In genomic region chr12:17238588-17239427, GRCm38 (mm10) we compare ENCODE assay signal across 12 mouse cellular contexts. TPM values are rescaled to one million over a fixed set of nuclear protein-coding genes. Genes with fewer than 3 reads are reported as not detected.
DNase-seq lines count a peak whose midpoint lies in the region; ATAC-seq and TF ChIP-seq lines count a peak whose summit lies in the region.
"Had no signal": no experiment of that assay in that cellular context is flagged by ENCODE, and none has a peak within 500 bp of the region (broad histone marks: within the 10 kb centered on the region; RNA-seq: fewer than 3 reads in every experiment).

No protein-coding gene starts in this region.

- no peaks in the 10 kb centered on the region for H3K36me3 ChIP-seq in hindbrain, embryonic 10.5 days
- no peaks in the 10 kb centered on the region for H3K36me3 ChIP-seq in hindbrain, embryonic 13.5 days
- no peaks in the 10 kb centered on the region for H3K36me3 ChIP-seq in embryonic facial prominence, embryonic 14.5 days (ENCODE audit: control insufficient read depth, insufficient read depth, low read length)
- H3K36me3 ChIP-seq in hindbrain, postnatal 0 days (ENCODE audit: insufficient read depth, low read length), result no peaks in the 10 kb centered on the region
- H3K36me3 ChIP-seq: lung, embryonic 15.5 days; midbrain, embryonic 12.5 days had no signal

- 59% methylated on average over 12 of the region's 12 CpGs for WGBS in hindbrain, embryonic 10.5 days
- 61% methylated on average over 12 of the region's 12 CpGs for whole genome bisulfite sequencing in hindbrain, embryonic 13.5 days
- WGBS in embryonic facial prominence, embryonic 14.5 days, result 23% methylated on average over 12 of the region's 12 CpGs
- WGBS in hindbrain, postnatal 0 days, result 48% methylated on average over 12 of the region's 12 CpGs

- H3K4me3 ChIP-seq in hindbrain, embryonic 10.5 days, result no peak overlapping the region
- H3K4me3 ChIP-seq in hindbrain, embryonic 13.5 days, result no peak overlapping the region
- H3K4me3 ChIP-seq in embryonic facial prominence, embryonic 14.5 days (ENCODE audit: low read depth, low read length), result no peak overlapping the region
- no peak overlapping the region for H3K4me3 ChIP-seq in hindbrain, postnatal 0 days (ENCODE audit: low read length)
- H3K4me3 ChIP-seq: lung, embryonic 15.5 days; midbrain, embryonic 12.5 days had no signal

- H3K9ac ChIP-seq in hindbrain, embryonic 13.5 days, result no peak overlapping the region
- no peak overlapping the region for H3K9ac ChIP-seq in embryonic facial prominence, embryonic 14.5 days (ENCODE audit: low read depth, low read length)
- no peak overlapping the region for H3K9ac ChIP-seq in hindbrain, postnatal 0 days (replicated peaks; ENCODE audit: low read length)
- H3K9ac ChIP-seq: lung, embryonic 15.5 days; midbrain, embryonic 12.5 days had no signal

- H3K4me2 ChIP-seq in hindbrain, embryonic 13.5 days, result no peak overlapping the region
- no peak overlapping the region for H3K4me2 ChIP-seq in embryonic facial prominence, embryonic 14.5 days (ENCODE audit: low read depth, low read length)
- H3K4me2 ChIP-seq in hindbrain, postnatal 0 days (ENCODE audit: low read depth, low read length), result no peak overlapping the region
- H3K4me2 ChIP-seq: lung, embryonic 15.5 days; midbrain, embryonic 12.5 days had no signal

- TF ChIP-seq CTCF in hindbrain, postnatal 0 days (IDR thresholded peaks at IDR 0.05; ENCODE audit: low read depth), result 0 out of 2 replicates have a peak, but pooled peaks have one; percentile 2

- no peak; the same call in 1 of the 2 replicates for ATAC-seq in hindbrain, embryonic 13.5 days (ENCODE audit: low FRiP score)
- ATAC-seq in embryonic facial prominence, embryonic 14.5 days (ENCODE audit: low read depth), result peak; percentile 78
- peak; percentile 61 for ATAC-seq in hindbrain, postnatal 0 days

- H3K27me3 ChIP-seq in hindbrain, embryonic 10.5 days (ENCODE audit: insufficient read depth, poor library complexity, severe bottlenecking), result no peaks in the 10 kb centered on the region
- H3K27me3 ChIP-seq in hindbrain, embryonic 13.5 days, result no peaks in the 10 kb centered on the region
- no peaks in the 10 kb centered on the region for H3K27me3 ChIP-seq in embryonic facial prominence, embryonic 14.5 days (replicated peaks; ENCODE audit: control insufficient read depth, insufficient read depth, low read length)
- H3K27me3 ChIP-seq in hindbrain, postnatal 0 days (ENCODE audit: insufficient read depth, low read length), result no peaks in the 10 kb centered on the region
- H3K27me3 ChIP-seq: lung, embryonic 15.5 days; midbrain, embryonic 12.5 days had no signal

- DNase-seq in hindbrain, embryonic 10.5 days (ENCODE audit: low spot score), result peak; percentile 26
- peak; percentile 51 for DNase-seq in Muller cell, postnatal 12 days (ENCODE audit: inconsistent ontology term)
- peak; percentile 67 for DNase-seq in embryonic facial prominence, embryonic 14.5 days (ENCODE audit: low spot score)
- DNase-seq in hindbrain, postnatal 0 days (ENCODE audit: low spot score), result peak; percentile 37
- DNase-seq in adrenal gland, adult 18-20 months (ENCODE audit: low spot score in 2 of 2), result no peak
- no peak for DNase-seq in cerebellum, adult 11 months
- no peak for DNase-seq in urinary bladder, postnatal 36 days (ENCODE audit: low spot score in 2 of 2)
- DNase-seq: heart, postnatal 10 days; kidney, postnatal 14 days had no signal

- H3K27ac ChIP-seq in hindbrain, embryonic 10.5 days, result peak overlapping the region; percentile 18; the same call in 1 of the 2 replicates
- no peak overlapping the region for H3K27ac ChIP-seq in hindbrain, embryonic 13.5 days
- H3K27ac ChIP-seq in embryonic facial prominence, embryonic 14.5 days (replicated peaks; ENCODE audit: low read depth, low read length), result 0 out of 2 replicates have a peak overlapping the region, but pooled peaks have one; percentile 22
- no peak overlapping the region for H3K27ac ChIP-seq in hindbrain, postnatal 0 days
- H3K27ac ChIP-seq: lung, embryonic 15.5 days; midbrain, embryonic 12.5 days had no signal

- peaks cover 17% of the 10 kb centered on the region for H3K4me1 ChIP-seq in hindbrain, embryonic 10.5 days (replicated peaks)
- peaks cover 15% of the 10 kb centered on the region; the same call in 1 of the 2 replicates for H3K4me1 ChIP-seq in hindbrain, embryonic 13.5 days (replicated peaks)
- 0 out of 2 replicates have a peak, but pooled peaks cover 4% of the 10 kb centered on the region for H3K4me1 ChIP-seq in embryonic facial prominence, embryonic 14.5 days (ENCODE audit: control insufficient read depth, insufficient read depth, low read length)
- H3K4me1 ChIP-seq in hindbrain, postnatal 0 days (ENCODE audit: insufficient read depth, low read length), result no peaks in the 10 kb centered on the region
- H3K4me1 ChIP-seq: lung, embryonic 15.5 days had no signal

- 0 out of 2 replicates have a peak, but pooled peaks cover 2% of the 10 kb centered on the region for H3K9me3 ChIP-seq in hindbrain, embryonic 10.5 days
- peaks cover 3% of the 10 kb centered on the region; the same call in 1 of the 2 replicates for H3K9me3 ChIP-seq in hindbrain, embryonic 13.5 days
- H3K9me3 ChIP-seq in embryonic facial prominence, embryonic 14.5 days (ENCODE audit: control insufficient read depth, low read length), result no peaks in the 10 kb centered on the region
- no peaks in the 10 kb centered on the region for H3K9me3 ChIP-seq in hindbrain, postnatal 0 days (ENCODE audit: low read length)
- H3K9me3 ChIP-seq: lung, embryonic 15.5 days; midbrain, embryonic 12.5 days had no signal

RNA-seq across cellular contexts. Expression of gene Pdia6, which starts 27.5 kb away (rescaled TPM):
- polyA plus RNA-seq in hindbrain, embryonic 10.5 days (2016; fragmentation: Nextera tagmentation; extraction: Ambion mirVana), result 501 and 623 TPM in 2 replicates
- 310 and 326 TPM in 2 replicates for polyA plus RNA-seq in hindbrain, embryonic 13.5 days (2015; fragmentation: Nextera tagmentation; extraction: Ambion mirVana)
- polyA plus RNA-seq in embryonic facial prominence, embryonic 14.5 days (2014; fragmentation: Nextera tagmentation; extraction: Ambion mirVana), result 594 and 607 TPM in 2 replicates
- 76.3 and 99.2 TPM in 2 replicates for total RNA-seq in hindbrain, postnatal 0 days (2014; rRNA removed)
- polyA plus RNA-seq in hindbrain, postnatal 0 days (2015; fragmentation: Nextera tagmentation; extraction: Ambion mirVana), result 194 and 201 TPM in 2 replicates
- total RNA-seq in adrenal gland, adult 18-20 months (2021), result 100 to 1,000 TPM; 175 to 178 TPM

Comparison
In these comparisons a context has a peak if more than half of its experiments do, and no peak if none do; other contexts are left out.
1. H3K27ac ChIP-seq: peak in hindbrain, embryonic 10.5 days (single experiment) and embryonic facial prominence, embryonic 14.5 days (single experiment); none in hindbrain, embryonic 13.5 days (single experiment) and hindbrain, postnatal 0 days (single experiment).
2. DNase-seq: peak in hindbrain, embryonic 10.5 days (single experiment), Muller cell, postnatal 12 days (single experiment), embryonic facial prominence, embryonic 14.5 days (single experiment) and hindbrain, postnatal 0 days (single experiment); none in adrenal gland, adult 18-20 months (0 of 2), cerebellum, adult 11 months (single experiment) and urinary bladder, postnatal 36 days (0 of 2).